Mouse (Mus musculus) mesoderm, embryonic 11.5 days (tissue): Measurements from ENCODE around the gene Zfp692.
A peak's percentile ranks its signal among the peaks of the same experiment; 100 is the strongest.

Experiments
- DNase-seq: peaks from one replicate; pipeline ENCODE4 v3.0.0-alpha.2; 2012; ENCODE audit warnings: low read depth, low spot score

Gene Zfp692

DNA sequence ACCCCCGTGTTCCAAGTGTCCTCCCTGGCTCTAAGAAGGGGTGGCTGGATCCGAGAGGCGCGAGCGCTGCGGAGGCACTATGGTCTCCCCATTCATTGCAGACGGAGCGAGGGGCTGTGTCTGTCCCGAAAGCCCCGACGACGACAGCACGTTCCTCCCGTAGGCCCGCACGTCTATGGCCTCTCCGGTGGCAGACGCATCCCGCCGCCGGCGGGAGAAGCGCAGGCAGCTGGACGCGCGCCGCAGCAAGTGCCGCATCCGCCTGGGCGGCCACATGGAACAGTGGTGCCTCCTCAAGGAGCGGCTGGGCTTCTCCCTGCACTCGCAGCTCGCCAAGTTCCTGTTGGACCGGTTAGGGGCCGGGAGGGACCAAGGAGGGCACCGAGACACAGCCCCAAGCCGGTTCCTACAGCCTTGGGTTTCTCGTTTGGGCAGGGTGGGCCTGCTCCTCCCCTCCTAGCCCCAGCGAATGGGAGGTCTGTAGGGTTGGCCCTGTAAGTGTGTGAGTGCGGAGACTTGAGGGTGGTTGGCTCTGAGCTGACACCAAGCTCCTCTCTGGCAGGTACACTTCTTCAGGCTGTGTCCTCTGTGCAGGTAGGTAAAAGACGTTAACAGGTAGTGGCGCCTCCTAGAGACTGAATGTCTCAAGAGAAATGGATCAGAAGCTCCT, 677 bp downstream of the Zfp692 start:
- DNase-seq: peak; percentile 63

DNA sequence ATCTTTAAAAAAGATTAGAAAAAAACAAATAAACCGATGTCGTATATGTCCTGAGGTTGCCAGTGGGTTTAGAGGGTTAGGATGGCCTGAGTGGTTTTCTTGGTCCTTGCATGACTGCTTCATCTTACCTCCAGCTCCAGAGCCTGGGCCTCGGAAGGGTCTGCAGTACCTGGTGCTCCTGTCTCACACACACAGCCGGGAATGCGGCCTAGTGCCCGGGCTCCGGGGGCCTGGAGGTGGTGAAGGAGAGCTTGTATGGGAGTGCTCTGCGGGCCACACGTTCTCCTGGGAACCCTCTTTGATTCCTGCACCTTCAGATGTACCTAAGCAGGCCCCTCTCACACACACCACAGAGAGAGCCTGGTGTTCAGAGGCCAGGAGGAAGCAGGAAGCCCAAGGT, 1.8 kb downstream of the Zfp692 start:
- no peak for DNase-seq

DNA sequence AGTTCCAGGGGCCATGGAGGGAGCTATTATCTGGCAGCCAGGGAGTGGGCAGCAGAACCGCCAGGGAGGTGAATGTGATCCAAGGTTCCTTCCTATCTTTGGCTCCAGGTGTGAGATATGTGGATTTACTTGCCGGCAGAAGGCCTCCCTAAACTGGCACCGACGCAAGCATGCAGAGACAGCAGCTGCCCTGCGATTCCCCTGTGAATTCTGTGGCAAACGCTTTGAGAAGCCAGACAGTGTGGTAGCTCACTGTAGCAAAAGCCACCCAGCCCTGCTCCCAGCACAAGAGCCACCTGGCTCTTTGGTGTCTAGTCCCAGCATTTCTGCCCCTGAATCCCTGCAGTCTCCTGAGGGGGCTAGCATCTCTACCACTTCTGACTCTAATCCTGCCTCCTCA, 7.2 kb downstream of the Zfp692 start:
- no peak for DNase-seq

DNA sequence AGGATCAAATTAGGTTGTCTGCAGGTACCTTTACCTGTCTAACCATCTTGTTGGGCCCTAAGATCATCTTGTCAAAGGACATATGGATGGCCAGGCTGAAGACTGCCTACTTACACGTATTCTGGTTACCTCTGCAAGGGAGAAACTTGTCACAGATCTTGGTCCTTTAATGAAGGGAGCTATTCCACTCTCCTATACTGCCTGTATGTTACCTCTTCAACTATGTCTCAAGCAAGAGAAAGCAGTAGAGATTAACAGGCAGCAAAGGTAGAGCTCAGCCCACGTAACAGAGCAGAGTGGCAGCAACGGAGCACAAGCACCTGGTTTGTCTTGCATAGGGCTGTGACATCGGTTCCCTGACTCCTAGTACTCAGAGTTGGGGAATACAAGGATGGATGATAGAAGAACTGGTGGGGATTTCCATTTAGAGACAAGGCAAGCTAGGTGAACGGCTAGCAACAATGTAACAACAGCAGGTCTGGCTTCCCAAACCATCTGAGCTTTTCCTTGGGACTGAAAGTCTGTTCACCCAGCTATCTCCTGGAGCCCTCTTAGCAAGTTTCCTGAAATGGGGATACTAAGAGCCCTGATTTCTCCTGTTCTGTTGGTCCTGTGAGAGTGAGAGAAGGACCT, 8.8 kb downstream of the Zfp692 start:
- no peak for DNase-seq

DNA sequence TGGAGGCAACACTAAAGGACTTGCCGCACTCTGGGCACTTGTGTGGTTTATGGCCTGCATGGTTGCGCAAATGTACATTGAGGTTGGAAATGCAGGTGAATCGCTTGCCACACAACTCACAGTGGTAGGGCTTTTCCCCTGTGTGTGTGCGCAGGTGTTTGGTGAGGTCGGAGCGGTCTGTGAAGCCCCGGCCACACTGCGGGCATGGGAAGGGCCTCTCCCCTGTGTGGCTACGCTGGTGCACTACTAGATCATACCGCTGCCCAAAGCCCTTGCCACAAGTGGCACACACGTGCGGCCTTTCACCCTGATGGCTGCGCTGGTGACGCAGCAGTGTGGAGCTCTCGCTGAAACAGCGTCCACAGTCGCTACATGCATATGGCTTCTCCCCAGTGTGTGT, 9.5 kb downstream of the Zfp692 start:
- DNase-seq: no peak

DNA sequence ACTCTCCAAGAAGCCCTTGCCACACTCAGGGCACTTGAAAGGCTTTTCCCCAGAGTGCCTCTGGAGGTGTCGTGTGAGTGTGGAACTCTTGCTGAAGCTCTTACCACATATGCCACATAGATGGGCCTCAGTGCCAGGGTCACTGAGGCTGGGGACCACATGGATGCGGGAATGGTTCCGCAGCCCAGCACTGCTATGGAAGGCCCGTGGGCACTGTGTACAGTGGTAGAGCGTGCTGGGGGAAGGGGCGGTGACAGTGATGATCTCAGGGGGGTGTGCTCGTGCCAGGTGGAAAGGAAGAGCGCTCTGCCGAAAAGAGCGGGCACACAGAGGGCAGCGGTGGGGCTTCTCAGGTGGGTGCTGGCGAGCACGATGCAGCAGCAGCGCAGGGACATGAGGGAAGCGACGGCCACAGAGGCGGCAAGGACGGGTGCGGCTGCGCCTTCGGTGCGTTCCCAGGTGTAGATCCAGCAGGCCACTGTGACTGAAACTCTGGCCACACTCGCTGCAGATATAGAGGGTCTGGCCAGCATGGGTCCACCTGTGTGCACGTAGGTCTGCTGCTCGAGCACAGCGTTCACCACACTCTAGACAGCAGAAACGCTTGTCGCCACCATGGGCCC, 10.0 kb downstream of the Zfp692 start:
- DNase-seq: no peak

DNA sequence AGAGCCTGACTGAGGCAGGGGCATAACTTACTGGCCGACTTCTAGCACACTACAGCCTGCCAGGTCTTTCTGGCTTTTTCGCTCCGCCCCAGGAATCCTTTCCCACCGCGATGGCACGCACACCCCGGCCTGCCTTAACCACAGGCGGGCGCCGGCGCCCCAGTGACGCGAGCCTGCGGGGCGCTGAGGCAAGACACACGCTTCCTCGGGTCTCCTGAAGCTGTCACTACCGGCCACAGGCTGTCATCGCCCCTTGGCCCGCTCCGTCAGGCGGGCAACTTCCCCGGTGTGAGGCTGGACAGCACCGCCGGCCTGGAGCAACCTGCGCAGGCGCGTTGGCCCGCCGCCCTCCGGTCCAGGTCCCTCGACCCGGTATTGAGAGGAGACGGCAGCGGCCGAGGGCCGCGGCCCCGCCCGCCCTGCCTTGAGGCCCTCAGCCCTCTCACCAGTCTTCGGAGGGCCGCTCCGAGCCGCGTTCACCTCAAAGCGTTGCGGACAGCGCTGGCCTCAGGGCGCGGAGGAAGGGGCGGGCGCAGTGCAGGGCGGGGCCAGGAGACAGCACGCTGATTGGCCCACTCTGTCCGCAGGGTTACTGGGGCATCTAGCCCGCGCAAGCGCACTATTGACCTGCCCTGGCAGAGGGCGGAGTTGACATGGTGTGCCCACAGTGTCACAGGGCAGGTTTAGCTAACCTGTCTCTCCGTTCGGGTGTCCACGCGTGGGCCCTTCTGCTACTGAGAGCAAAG, 16.1 kb downstream of the Zfp692 start:
- DNase-seq: peak; percentile 96

DNA sequence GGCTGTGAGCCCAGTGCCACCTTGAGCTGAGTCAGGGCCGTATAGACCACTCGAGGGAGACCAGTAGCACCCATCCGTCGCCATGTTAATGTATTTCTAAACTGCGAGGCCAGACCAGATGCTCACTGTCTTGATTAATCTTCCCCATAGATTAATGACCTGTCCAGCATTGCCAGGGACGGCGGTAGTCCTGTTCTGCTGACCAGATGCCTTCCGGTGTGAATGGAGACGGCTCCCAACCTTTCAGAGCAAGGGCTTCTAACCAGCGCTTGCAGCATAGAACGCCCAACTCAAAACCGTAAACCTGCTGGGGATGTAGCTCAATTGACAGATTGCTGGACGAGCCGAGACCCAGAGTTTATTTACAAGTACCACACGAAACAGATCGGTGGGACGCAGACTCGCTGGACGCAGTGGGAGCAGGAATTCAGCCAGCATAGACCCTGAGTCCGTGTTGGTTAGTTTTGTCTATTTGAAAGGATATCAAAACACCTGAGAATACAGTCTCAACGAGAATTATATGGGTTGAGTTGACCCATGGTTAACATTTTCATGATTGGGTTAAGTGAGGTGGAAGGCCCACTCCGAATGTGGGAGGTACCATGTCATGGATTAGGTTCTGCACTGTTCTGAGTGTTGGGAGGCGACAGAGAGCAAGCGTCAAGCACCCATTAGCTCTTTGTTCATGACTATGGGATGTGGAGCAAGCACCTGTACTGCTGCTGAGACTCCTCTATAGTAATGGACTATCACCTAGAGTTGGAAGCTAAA, 16.9 kb downstream of the Zfp692 start:
- no peak for DNase-seq

DNA sequence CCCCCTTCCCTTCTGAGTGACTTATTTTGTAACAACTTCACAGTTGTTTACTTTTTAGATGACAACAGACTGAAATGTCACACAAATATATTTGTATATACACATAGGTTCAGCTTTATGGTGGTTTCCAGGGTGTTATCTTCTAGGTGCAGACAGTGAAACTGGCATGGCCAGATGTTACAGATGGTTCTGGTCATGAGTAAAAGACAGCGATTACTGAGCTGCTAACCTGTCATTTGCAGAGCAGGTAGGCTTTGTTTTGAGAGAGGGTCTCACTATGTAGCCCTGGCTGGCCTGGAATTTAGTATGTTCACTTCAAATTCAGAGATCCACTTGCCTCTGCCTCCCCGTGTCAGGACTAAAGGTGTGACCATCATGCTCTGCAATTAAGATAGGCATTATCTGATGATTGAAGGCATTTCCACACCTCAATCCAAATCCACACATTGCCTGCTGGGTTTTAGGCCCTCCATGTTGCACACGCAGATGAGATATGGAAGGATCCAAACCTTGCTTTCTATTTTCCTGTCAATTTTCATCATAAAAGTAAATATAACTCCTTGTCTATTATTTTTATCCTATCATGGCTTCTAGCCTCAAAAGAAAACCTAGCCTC, 17.9 kb downstream of the Zfp692 start:
- no peak for DNase-seq

DNA sequence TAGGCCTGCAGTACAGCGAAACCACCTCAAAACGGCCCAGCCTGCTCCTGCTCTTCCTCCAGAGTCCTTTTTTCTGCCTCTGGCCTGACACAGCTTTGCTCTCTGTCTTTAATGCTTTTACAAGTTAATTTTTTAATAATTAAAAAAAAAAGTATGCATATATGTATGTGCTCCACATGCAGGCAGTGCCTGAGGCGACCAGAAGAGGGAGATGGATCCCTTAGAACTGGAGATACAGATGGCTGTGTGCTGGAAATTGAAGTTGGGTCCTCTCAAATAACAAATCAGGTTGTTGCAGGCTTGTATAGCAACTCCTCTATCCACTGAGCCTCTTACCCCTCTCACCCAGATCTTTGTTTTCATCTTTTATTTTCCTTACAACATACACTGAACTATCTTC, 19.9 kb downstream of the Zfp692 start:
- no peak for DNase-seq

DNA sequence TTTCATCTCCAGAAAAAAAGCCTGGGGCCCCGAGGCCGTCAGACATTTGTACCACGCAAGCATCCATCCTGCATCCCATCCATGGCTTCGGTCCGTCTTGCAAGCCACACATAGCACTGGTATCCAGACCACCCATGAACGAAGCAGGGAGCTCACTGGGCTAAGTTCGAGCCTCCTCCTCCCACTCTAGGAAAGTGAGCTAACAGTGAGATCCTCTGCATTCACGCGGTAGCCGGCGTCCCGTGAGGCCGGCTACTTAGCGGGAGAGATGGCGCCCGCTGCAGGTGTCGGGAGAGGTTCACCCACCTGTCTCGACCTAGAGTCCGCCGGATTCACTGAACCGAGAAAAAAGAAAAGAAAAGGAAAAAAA, 23.0 kb downstream of the Zfp692 start:
- DNase-seq: no peak

DNA sequence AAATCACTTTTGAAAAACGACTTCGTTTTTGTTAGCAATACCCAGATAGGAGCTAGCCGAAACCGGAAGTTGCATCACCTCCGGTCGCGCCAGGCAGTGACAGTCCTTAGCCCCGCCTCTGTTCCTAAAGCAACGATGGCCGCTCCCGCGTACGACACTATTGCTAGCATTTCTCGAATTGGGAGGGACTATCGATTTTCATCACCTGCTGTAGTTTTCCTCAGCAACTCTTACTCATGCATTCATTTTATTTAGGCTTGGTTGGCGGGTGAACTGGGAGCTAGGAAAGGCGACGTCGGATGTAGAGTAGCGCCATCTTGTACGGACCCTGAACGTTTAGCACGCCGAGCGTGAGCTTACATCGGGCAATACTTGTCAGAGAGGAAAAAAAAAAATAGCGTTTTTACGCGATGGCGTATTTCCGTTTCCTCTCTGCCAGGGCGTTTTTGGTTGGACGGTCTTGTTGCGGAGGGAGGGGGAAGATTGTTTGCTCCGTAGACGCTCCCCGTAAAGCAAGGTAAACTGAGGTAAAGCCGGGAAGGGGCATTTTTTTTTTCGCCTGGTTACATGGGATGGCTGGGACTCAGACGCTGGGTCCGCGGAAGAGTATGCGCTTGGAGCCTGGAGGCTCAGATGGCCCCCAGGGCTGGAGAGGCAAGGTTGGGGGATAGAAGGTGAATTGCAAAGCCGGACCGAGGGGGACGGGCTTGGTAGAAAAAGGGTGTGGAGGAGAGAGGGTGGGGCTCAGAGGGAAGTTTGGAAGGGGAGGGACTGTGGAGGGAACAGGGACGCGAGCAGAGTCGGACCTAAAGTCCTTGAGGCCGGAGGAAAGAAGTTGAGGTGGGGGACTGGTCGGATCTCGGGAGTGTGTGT, 23.6 kb downstream of the Zfp692 start, which contains the start of the genes Zfp672 and Sh3bp5l:
Gene Zfp672 (minus strand): TSS at position 64 of the 873 bp plus-strand sequence.
Gene Sh3bp5l (plus strand): TSS at position 449 of the 873 bp plus-strand sequence.
- peak; percentile 94 for DNase-seq

DNA sequence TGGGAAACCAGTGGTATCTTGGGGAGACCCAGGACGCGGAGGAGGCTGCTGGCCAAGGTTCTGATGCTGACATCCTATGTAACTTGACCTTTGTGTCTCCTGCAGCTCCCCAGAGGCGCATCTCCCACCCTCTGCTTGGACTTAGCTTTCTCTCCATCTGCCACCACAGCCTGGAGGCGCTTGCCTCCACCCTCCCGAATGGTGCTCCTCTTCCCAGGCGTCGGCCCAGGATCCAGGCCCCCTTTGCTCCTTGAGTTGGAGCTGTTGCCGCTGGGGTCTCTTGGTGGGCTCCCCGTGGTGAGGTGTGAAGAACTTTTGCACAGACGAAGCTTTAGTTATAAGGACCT, 24.3 kb downstream of the Zfp692 start:
- peak; percentile 43 for DNase-seq

DNA sequence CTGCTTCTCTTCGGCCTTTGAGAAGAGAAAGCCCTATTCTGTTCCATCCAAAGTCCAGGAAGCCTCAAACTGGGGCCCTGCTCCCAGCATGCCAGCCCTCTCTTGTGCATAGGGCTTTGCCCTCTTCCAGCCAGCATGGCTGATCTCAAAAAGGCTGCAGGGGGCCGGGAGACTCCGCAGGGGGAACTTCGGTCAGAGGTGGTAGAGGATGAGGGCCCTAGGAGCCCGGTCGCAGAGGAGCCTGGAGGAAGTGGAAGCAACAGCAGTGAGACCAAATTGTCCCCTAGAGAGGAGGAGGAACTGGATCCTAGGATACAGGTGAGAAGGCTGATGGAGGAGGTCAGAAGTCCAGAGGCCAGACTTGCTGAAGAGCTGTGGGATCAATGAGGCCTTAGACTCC, 24.7 kb downstream of the Zfp692 start:
- no peak for DNase-seq

DNA sequence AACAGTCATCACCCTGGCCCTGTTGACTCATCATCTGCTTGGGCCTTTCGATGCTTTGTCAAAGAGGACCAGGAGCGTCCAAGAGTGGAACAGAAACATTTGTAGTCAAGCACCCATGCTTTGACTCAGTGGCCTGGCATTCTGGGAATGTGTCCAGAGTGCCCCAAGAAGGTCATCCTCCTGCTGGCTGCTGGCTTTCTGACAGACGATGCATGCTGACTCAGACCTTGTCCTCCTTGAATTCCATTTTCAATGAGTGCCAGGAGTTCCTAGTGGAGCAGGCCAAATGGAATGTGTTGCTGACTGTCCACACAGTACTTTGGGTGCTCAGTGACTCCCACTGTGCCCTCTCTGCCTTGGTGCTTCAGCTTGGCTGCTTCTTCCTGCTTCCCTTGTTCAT, 27.9 kb downstream of the Zfp692 start:
- no peak for DNase-seq

DNA sequence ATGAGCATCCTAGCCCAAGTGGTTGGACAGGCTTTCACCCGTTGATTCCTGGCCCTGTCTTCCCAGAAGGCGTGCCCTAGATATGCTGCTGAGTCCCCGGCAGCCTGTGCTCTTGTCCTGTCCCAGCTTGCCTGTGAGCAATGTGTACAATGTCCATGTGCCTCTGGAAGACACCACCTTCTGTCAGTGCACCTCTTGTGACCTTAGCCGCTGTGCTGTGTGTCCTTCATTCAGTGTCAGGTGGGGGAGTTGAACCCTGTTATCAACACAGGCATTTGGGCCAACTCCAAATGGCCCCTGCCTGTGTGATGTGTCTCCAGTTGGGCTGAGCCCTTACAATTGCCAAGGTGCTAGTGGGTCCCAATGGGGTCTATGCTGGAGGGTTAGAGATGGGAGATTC, 39.9 kb downstream of the Zfp692 start:
- no peak for DNase-seq

DNA sequence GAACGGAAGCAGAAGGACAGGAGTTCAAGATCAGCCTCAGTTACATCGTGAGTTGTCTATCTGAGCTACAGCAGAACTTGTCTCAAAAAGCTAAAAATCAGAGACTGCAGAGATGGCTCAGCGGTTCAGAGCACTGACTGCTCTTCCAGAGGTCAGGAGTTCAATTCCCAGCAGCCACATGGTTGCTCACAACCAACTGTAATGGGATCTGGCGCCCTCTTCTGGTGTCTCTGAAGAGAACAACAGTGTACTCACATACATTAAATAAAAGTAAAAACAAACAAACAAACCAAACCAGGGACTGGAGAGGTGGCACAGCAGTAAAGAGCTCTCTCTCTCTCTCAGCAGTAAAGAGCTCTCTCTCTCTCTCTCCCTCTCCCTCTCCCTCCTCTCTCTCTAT, 43.8 kb downstream of the Zfp692 start:
- no peak for DNase-seq

DNA sequence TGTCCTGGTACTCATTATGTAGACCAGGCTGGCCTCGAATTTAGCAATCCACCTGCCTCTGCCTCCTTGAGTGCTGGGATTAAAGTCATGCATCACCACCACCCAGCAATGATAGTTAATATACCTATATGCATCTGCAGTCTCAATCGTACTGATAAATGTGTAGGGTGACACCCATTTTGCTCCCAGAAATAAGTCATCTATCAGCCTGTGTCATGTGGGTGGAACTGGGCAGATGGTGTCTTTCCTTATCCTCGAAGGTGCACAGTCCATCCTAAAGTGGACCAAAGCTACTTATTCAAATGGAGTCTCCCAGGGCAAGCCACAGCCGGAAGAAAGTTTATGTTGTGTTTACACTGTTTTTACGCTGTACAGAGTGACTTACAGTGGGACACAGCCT, 44.3 kb downstream of the Zfp692 start:
- DNase-seq: no peak

DNA sequence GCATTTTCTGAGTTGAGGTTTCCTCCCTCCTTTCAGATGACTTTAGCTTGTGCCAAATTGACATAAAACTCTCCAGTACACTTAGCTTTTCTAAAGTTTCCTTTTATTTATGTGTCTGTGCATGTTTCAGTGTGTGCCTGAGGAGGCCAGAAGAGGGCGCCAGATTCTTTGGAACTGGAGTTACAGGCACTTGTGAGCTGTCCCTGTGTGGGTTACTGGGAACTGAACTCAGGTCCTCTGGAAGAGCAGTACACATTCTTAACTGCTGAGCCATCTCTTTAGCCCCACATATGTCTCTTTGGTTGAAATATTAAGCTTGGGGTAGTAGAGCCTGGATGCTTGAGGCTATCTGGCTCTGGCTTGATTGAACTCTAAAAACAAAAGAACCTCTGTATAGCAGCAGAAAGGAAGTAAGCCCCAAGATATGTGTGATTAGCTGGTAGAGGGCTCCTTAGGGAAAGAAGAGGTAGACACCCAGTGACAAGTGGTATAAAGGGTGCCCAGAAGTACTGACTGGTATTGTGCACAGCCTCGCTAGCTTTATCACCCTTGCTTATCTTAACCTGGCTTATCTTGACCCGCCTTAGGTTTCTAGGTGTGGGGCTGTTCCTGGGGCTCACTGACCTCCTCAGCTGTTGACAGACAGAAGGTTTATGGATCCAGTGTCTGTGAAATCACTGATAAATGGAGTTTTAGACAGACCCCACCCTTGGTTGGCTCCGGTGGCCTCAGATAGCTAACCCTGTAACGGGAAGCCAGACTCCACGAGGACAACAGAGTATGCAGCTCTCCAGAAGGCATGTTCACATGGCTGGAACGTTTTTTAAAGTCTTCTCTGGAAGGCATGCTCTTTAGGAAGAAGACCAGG, 46.0 kb downstream of the Zfp692 start:
- DNase-seq: peak; percentile 32
